Mouse (Mus musculus): Measurements from ENCODE around the gene Zfp804b. TPM values are rescaled to one million over a fixed set of nuclear protein-coding genes. Genes with fewer than 3 reads are reported as not detected.

The Zfp804b gene
- total and polyA plus RNA-seq, 3 experiments = 0.22 TPM; not detected in 2

- TF ChIP-seq CTCF (IDR thresholded peaks at IDR 0.05; ENCODE audit: low read depth, low read length) (no peak), GATA2 (IDR thresholded peaks at IDR 0.05; ENCODE audit: borderline replicate concordance, low read depth, low read length) (no peak), POLR2AphosphoS5 (IDR thresholded peaks at IDR 0.05; ENCODE audit: insufficient replicate concordance, low read depth, low read length) (no peak), GATA1 (IDR thresholded peaks at IDR 0.05; ENCODE audit: borderline replicate concordance, low read length) (no peak), TAL1 (conservative IDR thresholded peaks at IDR 0.05; ENCODE audit: low read depth, low read length) (no peak)
- no peak for ATAC-seq (ENCODE audit: extremely low read depth, insufficient number of reproducible peaks, low FRiP score, poor library complexity, severe bottlenecking)
- H3K9me3 ChIP-seq (replicated peaks) = no peaks in the 10 kb centered on the region
- no peaks in the 10 kb centered on the region for H3K27me3 ChIP-seq (ENCODE audit: insufficient read depth, low read length)
- DNase-seq (ENCODE audit: low spot score) = no peak
- H3K4me1 ChIP-seq (ENCODE audit: insufficient read depth, low read depth, low read length) = no peaks in the 10 kb centered on the region
- no peak overlapping the region for H3K4me3 ChIP-seq (ENCODE audit: low read depth, low read length)
- no peaks in the 10 kb centered on the region for H3K36me3 ChIP-seq (replicated peaks)
Measured at GRCm38 (mm10) chr5:6795396-6795795, 549.2 kb downstream of the Zfp804b start.

- DNase-seq (ENCODE audit: low spot score) (no peak), ATAC-seq (ENCODE audit: extremely low read depth, insufficient number of reproducible peaks, low FRiP score, poor library complexity, severe bottlenecking) (no peak)
- Histone ChIP-seq H3K4me3 (ENCODE audit: low read depth, low read length) (no peak overlapping the region), H3K4me1 (ENCODE audit: insufficient read depth, low read depth, low read length) (no peaks in the 10 kb centered on the region), H3K27me3 (ENCODE audit: insufficient read depth, low read length) (peaks cover 2% of the 10 kb centered on the region; the same call in 1 of the 2 replicates), H3K36me3 (replicated peaks) (no peaks in the 10 kb centered on the region), H3K9me3 (replicated peaks) (no peaks in the 10 kb centered on the region)
- TF ChIP-seq GATA2 (IDR thresholded peaks at IDR 0.05; ENCODE audit: borderline replicate concordance, low read depth, low read length) (no peak), POLR2AphosphoS5 (IDR thresholded peaks at IDR 0.05; ENCODE audit: insufficient replicate concordance, low read depth, low read length) (no peak), CTCF (IDR thresholded peaks at IDR 0.05; ENCODE audit: low read depth, low read length) (no peak), TAL1 (conservative IDR thresholded peaks at IDR 0.05; ENCODE audit: low read depth, low read length) (no peak), GATA1 (IDR thresholded peaks at IDR 0.05; ENCODE audit: borderline replicate concordance, low read length) (no peak)
Measured at GRCm38 (mm10) chr5:6769357-6769892, 575.1 kb downstream of the Zfp804b start.

Other genes with a start within 250 kb of the Zfp804b start
- not detected in 2 replicates for gene Tex47, start 40.6 kb downstream of the Zfp804b start, total RNA-seq (2014; fragmentation: Nextera tagmentation)
- gene Tex47, start 40.6 kb downstream of the Zfp804b start, total RNA-seq (2017) = 0.29 and 0.71 TPM in 2 replicates
- not detected in 2 replicates for gene Tex47, start 40.6 kb downstream of the Zfp804b start, polyA plus RNA-seq (2012)

Measured in G1E (cell line).